Mouse (Mus musculus) heart, embryonic 10.5 days (tissue): ENCODE results near the gene Ankrd45. TPM values are rescaled to one million over a fixed set of nuclear protein-coding genes. Genes with fewer than 3 reads are reported as not detected.
A peak's percentile ranks its signal among the peaks of the same experiment; 100 is the strongest.
"Not testable (repeated sequence)": the region's sequence is repeated elsewhere in the genome, so short reads cannot be mapped to it uniquely, and the experiment has no call there.

Source experiments
- DNase-seq: peaks from one replicate; pipeline ENCODE4 v3.0.0-alpha.2; 2017; ENCODE audit warnings: low spot score
- H3K27ac ChIP-seq: fragments of 300-500 bp; sonication (generic); 2 replicates; pipeline ENCODE4 v1.5.1; 2016; ENCODE audit warnings: mild to moderate bottlenecking
- H3K27me3 ChIP-seq: fragments of 300-500 bp; sonication (generic); 2 replicates; pipeline ENCODE4 v1.6.1; 2016; ENCODE audit warnings: mild to moderate bottlenecking; ENCODE audit not compliant: poor library complexity, insufficient read depth, severe bottlenecking
- H3K36me3 ChIP-seq: fragments of 300-500 bp; sonication (generic); 2 replicates; pipeline ENCODE4 v1.6.1; 2016; ENCODE audit warnings: mild to moderate bottlenecking, moderate library complexity
- H3K4me1 ChIP-seq: fragments of 300-500 bp; sonication (generic); 2 replicates; pipeline ENCODE4 v1.6.1; 2016; ENCODE audit warnings: mild to moderate bottlenecking
- H3K4me3 ChIP-seq: fragments of 300-500 bp; sonication (generic); 2 replicates; pipeline ENCODE4 v1.5.1; 2016; ENCODE audit warnings: mild to moderate bottlenecking, moderate library complexity
- H3K9me3 ChIP-seq: fragments of 300-500 bp; sonication (generic); 2 replicates; pipeline ENCODE4 v1.6.1; 2016; ENCODE audit warnings: mild to moderate bottlenecking, moderate library complexity
- WGBS: fragments of 180-500 bp; shearing (Covaris S2); methylation state at CpG from one replicate; pipeline ENCODE4 v1.1.7; 2016; 5-methylcytosine and 5-hydroxymethylcytosine counted together
- polyA plus RNA-seq: library from polyadenylated mRNA; unstranded; fragments of >200 nt; fragmentation: Nextera tagmentation; extraction: Ambion mirVana; gene quantifications from 2 replicates; pipeline ENCODE4 v1.2.1, GENCODE M21; 2016

Gene Ankrd45
- 2.0 and 2.8 TPM in 2 replicates for polyA plus RNA-seq

DNA sequence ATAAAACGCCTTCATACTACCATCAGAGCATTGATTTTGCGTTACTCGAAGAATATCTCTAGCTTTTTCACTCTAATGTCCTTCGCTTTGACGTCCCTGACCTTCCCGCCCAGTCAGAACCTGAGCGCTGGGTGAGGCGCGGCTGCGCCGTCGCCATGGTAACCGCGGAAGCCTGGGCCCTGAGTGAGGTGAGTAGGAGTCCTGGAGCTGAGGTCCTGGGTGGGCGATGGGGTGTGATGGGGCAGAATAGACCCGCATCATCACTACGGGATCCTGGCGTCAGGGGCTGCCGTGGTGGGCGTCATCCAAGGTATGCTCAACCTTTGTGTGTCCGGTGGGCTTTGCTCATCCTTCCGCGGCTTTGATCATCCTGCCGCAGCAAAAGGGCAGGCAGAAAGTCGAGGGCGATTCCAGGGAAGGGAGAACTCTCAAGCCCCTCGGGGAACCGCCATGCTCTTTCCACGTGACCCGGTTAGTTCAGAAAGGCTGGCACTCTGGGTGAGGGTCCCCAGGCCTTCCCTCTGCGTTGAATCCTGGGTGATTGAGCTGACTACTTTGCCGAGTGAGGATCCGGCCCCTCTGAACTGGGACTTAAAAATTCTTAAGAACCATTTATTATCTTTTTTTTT is at the start of gene Ankrd45:
Gene Ankrd45, plus strand, starts transcription at position 161 of the 629 bp plus-strand sequence.
- peak within 1 kb of the TSS; percentile 69; the same call in 1 of the 2 replicates for H3K27ac ChIP-seq

DNA sequence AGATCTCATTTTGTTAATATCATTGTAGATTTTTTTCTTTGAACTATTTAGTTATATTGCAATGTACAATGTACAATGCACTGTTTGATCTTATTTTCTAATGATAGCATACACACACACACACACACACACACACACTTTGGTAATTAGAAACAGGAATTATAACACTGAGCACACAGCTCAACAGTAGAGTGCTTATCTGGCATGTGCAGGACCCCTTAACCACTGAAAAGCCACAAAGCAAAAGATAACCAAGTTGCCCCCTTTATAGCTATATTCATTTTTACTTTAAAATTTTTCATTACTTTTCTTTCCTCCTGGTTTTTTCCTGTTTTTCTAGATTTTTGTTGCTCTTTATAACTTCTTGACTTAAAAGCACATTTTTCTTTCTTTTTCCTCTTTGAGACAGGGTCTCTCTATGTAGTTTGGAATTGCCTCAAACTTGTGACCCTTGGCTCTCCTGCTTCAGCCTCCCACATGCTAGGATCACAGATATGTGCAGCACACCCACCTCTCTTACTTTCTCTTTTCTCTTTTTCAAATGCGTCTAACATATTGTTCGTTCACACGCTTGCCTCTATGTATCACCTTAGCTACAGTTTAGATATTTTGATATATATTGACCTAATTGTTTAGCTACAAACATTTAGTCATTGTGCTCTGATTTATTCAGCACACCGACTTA is 42.6 kb upstream of the Ankrd45 start:
- no peak for DNase-seq
- no peaks in the 10 kb centered on the region for H3K9me3 ChIP-seq
- peaks cover 40% of the 10 kb centered on the region for H3K36me3 ChIP-seq
- H3K4me3 ChIP-seq, result no peak overlapping the region
- WGBS, result 88% methylated on average over 4 of the region's 4 CpGs
- H3K4me1 ChIP-seq, result no peaks in the 10 kb centered on the region
- H3K27me3 ChIP-seq, result no peaks in the 10 kb centered on the region
- H3K27ac ChIP-seq, result no peak overlapping the region

More for the DNA sequence above, at the start of gene Ankrd45:
- Histone ChIP-seq H3K4me3 (peak within 1 kb of the TSS; percentile 63), H3K27me3 (no peaks in the 10 kb centered on the region), H3K9me3 (no peaks in the 10 kb centered on the region), H3K36me3 (no peaks in the 10 kb centered on the region), H3K4me1 (peaks cover 6% of the 10 kb centered on the region; the same call in 1 of the 2 replicates)
- peak; percentile 79 for DNase-seq
- WGBS, result 6% methylated on average over 33 of the region's 33 CpGs

DNA sequence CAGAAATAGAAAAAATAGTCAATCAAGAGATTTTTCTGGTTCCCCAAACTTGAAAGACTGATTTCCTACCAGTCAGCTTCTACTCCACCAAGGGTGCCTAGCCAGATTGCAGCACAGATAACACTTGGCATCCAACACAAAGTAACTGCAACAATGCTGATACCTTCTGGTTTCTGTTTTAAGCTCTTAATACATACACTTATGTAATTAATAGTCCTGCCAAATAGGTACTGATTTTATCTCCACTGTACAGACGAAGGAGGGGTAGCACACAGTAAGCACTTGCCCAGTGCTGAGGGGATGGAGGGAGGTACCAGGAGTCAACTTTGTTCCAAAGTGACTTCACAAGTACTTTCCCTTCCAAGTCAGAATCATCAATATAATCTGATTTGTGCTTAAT is 38.6 kb upstream of the Ankrd45 start:
- DNase-seq, result no peak
- Histone ChIP-seq H3K27ac (no peak overlapping the region), H3K9me3 (no peaks in the 10 kb centered on the region), H3K4me1 (no peaks in the 10 kb centered on the region), H3K27me3 (no peaks in the 10 kb centered on the region), H3K36me3 (peaks cover 34% of the 10 kb centered on the region), H3K4me3 (no peak overlapping the region)
- WGBS, result 72% methylated on average over 1 of the region's 1 CpGs

DNA sequence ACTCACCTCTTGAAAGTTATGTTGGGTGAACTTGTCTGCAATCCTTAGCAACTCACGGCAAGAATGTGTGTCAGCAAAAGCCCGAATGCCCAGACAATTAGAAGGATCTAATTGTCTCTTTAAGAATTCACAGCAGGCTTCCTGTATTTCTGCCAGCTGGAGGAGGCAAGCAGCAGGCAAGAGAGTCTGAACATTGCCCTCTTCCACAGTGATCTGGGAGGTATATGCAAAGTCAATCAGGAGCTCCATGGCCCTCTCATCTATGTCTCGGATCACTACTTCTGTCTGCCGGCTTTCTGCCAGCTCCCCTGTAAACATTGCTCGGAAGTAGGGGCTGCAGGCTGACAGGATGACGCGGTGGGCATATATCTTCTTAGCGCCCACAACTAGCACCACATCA is 33.3 kb upstream of the Ankrd45 start:
- Histone ChIP-seq H3K9me3 (no peaks in the 10 kb centered on the region), H3K4me1 (no peaks in the 10 kb centered on the region), H3K27ac (no peak overlapping the region), H3K4me3 (no peak overlapping the region), H3K36me3 (peaks cover 22% of the 10 kb centered on the region), H3K27me3 (no peaks in the 10 kb centered on the region)
- WGBS, result 91% methylated on average over 8 of the region's 8 CpGs
- DNase-seq, result no peak

DNA sequence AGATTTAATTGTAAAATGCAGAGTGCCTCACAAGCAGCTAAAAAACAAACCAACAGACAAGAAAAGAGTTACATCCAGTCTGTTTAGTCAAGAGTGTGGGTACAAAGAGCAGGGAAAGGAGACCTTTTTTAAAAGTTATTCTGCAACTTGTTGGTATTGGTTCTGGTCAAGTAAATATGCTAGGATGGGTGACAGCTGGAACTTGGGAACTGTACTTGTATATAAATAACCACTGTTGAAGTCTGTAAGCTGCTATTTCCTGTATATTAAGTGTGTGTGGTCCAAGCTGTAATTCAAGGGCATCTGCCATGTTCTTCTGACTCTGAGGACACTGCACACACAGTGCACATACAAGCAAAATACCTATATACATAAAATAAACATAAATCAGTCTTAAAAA is 27.9 kb upstream of the Ankrd45 start:
- H3K27me3 ChIP-seq, result no peaks in the 10 kb centered on the region
- H3K9me3 ChIP-seq, result no peaks in the 10 kb centered on the region
- no peak for DNase-seq
- peaks cover 1% of the 10 kb centered on the region for H3K36me3 ChIP-seq
- H3K4me1 ChIP-seq, result no peaks in the 10 kb centered on the region
- no peak overlapping the region for H3K27ac ChIP-seq
- no peak overlapping the region for H3K4me3 ChIP-seq

DNA sequence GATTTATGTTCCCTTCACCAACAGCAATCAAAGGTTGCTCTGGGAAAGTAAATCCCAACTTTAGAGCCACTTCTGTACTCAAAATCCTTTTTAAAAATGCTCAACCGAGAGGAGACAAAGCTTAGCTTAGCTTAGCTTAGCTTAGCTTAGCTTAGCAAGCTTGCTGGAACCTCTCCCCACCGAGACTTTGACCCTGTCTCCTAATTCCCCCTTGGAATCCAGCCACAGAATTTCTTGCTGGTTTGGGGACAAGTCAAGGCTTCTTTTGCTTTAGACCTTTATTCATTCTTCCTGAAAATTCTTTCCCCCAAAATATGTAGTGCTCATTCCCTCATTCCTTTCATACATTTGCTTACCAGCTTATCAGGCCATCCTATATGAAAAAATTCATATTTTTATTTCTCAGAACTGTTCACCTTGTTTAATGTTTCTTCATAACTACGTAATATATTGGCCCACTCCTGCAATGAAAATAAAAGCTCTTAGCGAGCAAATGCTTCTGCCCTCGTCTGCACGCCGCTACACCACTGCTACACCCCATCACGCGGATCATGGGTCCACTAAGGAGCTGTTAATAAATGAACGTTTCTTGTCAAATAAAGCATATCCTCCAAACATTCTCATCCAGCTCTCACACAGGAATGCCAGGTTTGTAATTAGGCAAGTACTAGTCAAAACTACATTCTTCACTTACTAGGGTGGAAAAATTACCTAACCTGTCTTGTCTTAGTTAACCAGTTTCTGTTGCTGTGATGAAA is 19.7 kb upstream of the Ankrd45 start:
- H3K4me3 ChIP-seq, result no peak overlapping the region
- H3K27ac ChIP-seq, result no peak overlapping the region
- DNase-seq, result no peak
- H3K27me3 ChIP-seq, result no peaks in the 10 kb centered on the region
- 0 out of 2 replicates have a peak, but pooled peaks cover 4% of the 10 kb centered on the region for H3K4me1 ChIP-seq
- peaks cover 14% of the 10 kb centered on the region for H3K36me3 ChIP-seq
- 88% methylated on average over 10 of the region's 10 CpGs for WGBS
- no peaks in the 10 kb centered on the region for H3K9me3 ChIP-seq

DNA sequence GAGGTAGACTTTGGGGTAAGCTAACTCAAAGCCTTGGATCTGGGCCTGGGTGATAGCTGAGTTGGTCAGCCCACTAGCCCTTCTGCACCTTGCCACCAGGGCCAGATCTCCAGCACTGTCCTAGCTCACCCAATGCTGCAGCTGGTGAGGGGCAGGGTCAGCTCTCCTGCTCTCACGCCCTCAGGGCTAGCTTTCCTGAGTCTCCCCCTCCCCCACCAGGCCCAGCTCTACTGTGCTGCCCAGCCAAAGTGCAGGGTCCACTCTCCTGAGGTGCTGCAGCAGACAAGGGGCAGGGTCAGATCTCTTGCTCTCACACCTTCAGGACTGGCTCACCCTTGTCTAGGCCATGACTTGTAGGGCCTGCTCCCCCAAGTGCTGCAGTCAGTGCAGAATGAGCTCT is 16.0 kb upstream of the Ankrd45 start:
- Histone ChIP-seq H3K27ac (no peak overlapping the region), H3K36me3 (peaks cover 10% of the 10 kb centered on the region), H3K9me3 (no peaks in the 10 kb centered on the region), H3K4me1 (peaks cover 13% of the 10 kb centered on the region), H3K27me3 (no peaks in the 10 kb centered on the region), H3K4me3 (no peak overlapping the region)
- WGBS, result 73% methylated on average over 1 of the region's 1 CpGs
- no peak for DNase-seq

DNA sequence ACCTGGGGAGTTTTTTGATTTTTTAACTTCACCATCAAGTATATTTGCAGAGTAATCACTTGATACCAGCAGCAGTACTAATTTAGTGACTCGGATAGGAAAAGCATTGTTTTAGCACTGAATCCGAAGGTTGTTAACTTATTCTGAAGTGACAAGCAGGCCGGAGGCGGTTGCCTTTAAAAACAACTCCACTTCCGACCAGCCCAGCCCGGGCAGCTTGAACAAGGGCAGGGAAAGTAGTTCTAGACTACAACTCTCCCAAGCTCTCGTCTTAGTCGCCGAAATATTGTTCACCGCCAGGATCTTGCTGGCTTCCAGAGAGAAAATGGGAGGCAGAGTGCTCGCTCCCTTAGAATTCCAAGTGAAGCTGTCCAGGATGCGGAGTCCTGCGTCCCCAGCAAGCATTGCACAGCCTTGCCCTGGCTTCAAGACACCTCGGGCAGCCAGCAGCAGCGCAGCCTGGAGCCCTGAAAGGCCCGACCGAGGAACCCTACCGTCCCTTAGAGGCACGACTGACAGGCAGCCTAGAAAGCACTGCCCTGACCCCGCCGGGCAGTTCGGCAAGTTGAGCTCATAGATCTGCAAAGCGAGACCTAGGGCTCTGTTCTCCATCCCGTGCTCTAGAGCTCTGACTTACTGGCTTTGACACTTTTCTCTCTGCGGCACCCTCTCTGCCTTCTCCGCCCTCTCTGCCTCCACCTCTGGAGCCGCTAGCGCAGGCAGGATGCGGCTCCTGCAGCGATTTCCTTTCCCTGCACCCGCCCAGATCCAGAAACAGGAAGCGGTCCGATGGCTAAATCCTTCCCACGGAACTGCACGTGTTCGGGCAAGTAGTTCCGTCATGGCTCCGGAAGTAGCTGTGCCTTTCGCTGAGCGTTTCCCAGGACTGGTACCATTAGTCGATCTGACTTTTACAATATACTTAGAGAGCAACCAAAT is 11.5 kb upstream of the Ankrd45 start, which contains the start of gene Klhl20:
Gene Klhl20, minus strand, starts transcription at position 786 of the 939 bp plus-strand sequence.
- H3K4me1 ChIP-seq, result peaks cover 13% of the 10 kb centered on the region
- DNase-seq, result peak; percentile 96
- peak within 1 kb of the TSS; percentile 95 for H3K4me3 ChIP-seq
- 2% methylated on average over 41 of the region's 41 CpGs for WGBS
- no peaks in the 10 kb centered on the region for H3K27me3 ChIP-seq
- H3K27ac ChIP-seq, result peak within 1 kb of the TSS; percentile 89
- H3K36me3 ChIP-seq, result peaks cover 10% of the 10 kb centered on the region
- no peaks in the 10 kb centered on the region for H3K9me3 ChIP-seq

DNA sequence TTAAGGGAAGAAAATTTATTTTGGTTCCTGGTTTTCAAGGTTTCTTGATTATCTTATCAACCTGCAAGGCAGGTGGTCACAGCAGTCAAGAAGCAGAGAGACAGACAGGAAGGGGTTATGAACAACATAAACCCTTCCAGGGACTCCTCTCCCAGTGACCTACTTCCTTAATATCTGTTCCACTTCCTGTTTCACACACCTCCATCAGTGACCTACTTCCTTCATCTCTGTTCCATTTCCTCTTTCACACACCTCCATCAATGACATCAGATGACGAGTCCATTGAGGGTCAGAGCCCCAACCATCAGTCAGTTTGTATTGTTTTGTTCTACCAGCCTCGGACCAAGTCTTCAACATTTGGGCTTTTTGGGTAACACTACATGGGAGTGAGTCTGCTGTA is 3.0 kb upstream of the Ankrd45 start:
- Histone ChIP-seq H3K4me3 (no peak overlapping the region), H3K27ac (no peak overlapping the region), H3K9me3 (no peaks in the 10 kb centered on the region), H3K27me3 (no peaks in the 10 kb centered on the region), H3K4me1 (peaks cover 6% of the 10 kb centered on the region; the same call in 1 of the 2 replicates), H3K36me3 (no peaks in the 10 kb centered on the region)
- no peak for DNase-seq
- WGBS, result 79% methylated on average over 2 of the region's 2 CpGs

DNA sequence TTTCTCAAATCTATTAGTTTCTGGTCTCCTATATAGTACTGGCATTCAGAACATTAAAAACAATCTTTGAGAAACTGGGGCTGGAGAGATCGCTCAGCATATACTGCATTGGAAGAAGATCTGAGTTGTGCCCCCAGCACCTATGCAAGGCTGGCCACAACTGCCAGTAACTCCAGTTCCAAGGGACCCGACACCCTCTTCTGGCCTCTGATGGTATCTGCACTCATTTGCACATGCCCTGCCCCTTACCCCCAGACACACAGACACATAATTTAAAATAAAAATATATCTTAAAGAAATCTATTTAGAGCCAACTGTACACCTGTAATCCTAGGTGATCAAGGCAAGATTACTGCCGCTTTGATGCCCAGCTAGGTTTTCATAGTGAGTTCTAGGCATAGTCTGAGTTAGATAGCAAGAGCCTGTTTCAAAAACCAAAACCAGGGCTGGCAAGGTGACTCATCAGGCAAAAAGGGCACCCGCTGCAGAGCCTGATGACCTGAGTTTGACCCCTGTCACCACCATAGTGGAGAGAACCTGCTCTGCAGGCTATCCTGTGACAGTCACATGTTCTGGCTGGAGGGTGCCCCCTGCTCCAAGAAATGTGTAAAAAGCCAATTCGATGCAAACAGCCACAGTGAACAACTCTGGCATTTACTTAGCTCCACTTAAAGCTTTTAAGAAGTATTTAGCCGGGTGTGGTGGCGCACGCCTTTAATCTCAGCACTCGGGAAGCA is 2.3 kb upstream of the Ankrd45 start:
- Histone ChIP-seq H3K9me3 (no peaks in the 10 kb centered on the region), H3K36me3 (no peaks in the 10 kb centered on the region), H3K27me3 (no peaks in the 10 kb centered on the region), H3K4me3 (no peak overlapping the region), H3K27ac (no peak overlapping the region), H3K4me1 (peaks cover 6% of the 10 kb centered on the region; the same call in 1 of the 2 replicates)
- 70% methylated on average over 9 of the region's 9 CpGs for WGBS
- no peak for DNase-seq

DNA sequence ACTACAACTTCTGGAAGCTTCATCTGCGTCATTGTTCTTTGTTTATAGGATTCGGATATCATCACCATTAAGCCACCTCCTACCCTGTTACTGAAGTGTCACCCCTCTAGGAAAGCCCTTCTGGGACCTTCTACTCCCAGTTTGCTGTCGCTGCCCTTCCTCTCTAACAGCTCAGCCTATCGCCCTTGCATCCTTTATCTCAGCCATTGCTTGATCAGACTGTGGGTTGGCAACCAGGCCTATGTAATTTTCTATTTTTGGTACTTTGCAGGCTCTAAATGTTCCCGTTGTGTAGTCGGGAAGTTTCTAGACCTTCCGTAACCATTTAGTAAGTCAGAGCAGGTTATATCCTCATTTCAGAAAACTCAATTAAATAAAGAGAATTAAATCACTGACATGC is 725 bp downstream of the Ankrd45 start:
- WGBS, result 75% methylated on average over 7 of the region's 7 CpGs
- no peak overlapping the region for H3K4me3 ChIP-seq

DNA sequence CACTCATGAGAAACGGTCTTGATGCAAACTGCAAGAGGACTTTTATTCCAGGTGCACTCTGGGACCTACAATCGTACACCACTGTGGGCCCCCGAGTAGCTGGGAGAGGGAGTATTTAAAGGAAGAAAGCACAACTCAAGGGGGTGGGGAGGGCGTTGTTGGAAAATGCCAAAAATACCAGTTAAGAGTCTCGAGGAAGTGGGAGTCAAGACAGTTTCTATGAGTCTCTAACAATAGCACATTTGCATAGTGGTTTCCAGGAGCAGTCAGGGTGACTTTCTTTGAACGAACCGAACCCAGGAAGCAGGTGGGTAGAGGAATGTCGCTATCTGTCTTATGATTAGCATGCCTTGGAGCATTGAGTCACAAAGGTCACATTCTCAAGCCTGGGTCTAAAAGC is 3.1 kb downstream of the Ankrd45 start:
- H3K4me1 ChIP-seq, H3K27ac ChIP-seq, H3K9me3 ChIP-seq, H3K4me3 ChIP-seq, H3K36me3 ChIP-seq, DNase-seq, H3K27me3 ChIP-seq: not testable (repeated sequence)
- WGBS, result 75% methylated on average over 8 of the region's 8 CpGs

More for the DNA sequence above, 725 bp downstream of the Ankrd45 start:
- no peak overlapping the region for H3K27ac ChIP-seq
- no peaks in the 10 kb centered on the region for H3K27me3 ChIP-seq
- DNase-seq, result no peak
- H3K4me1 ChIP-seq, result peaks cover 6% of the 10 kb centered on the region; the same call in 1 of the 2 replicates
- H3K9me3 ChIP-seq, result no peaks in the 10 kb centered on the region
- no peaks in the 10 kb centered on the region for H3K36me3 ChIP-seq
